Mouse (Mus musculus) MEL (cell line): ENCODE measurements around the gene Ppl.

Experiments
- CTCF ChIP-seq, 3 experiments: IDR thresholded peaks in 2 of 3; conservative IDR thresholded peaks in 1 of 3; 2 replicates each; pipeline ENCODE4 v1.5.1; 2011 to 2012; ENCODE audit warnings: low read length in 3 of 3, low read depth in 2 of 3, mild to moderate bottlenecking in 2 of 3, improper control_type of control experiment in 1 of 3, inconsistent platforms in 1 of 3, mixed read lengths in 1 of 3, moderate library complexity in 1 of 3; ENCODE audit not compliant: control insufficient read depth in 1 of 3, insufficient read depth in 1 of 3, poor library complexity in 1 of 3, severe bottlenecking in 1 of 3
- E2F4 ChIP-seq: IDR thresholded peaks from 2 replicates; pipeline ENCODE4 v1.6.1; 2011; ENCODE audit warnings: low read depth, low read length, improper control_type of control experiment, borderline replicate concordance
- HCFC1 ChIP-seq: IDR thresholded peaks from 2 replicates; pipeline ENCODE4 v1.6.1; 2012; ENCODE audit warnings: low read depth, mild to moderate bottlenecking, inconsistent platforms, low read length, improper control_type of control experiment, moderate library complexity
- MAFK ChIP-seq: IDR thresholded peaks from 2 replicates; pipeline ENCODE4 v1.6.1; 2011; ENCODE audit warnings: low read depth, mild to moderate bottlenecking, low read length, improper control_type of control experiment, borderline replicate concordance
- POLR2A ChIP-seq, 2 experiments: IDR thresholded peaks; 2 replicates each; pipeline ENCODE4 v1.6.1; 2011 to 2012; ENCODE audit warnings: low read length in 2 of 2, mild to moderate bottlenecking in 2 of 2, control low read depth in 1 of 2, improper control_type of control experiment in 1 of 2, low read depth in 1 of 2, moderate library complexity in 1 of 2; ENCODE audit not compliant: control insufficient read depth in 1 of 2, insufficient read depth in 1 of 2, poor library complexity in 1 of 2
- POLR2AphosphoS2 ChIP-seq: IDR thresholded peaks from 2 replicates; pipeline ENCODE4 v1.6.1; 2011; ENCODE audit warnings: low read length, improper control_type of control experiment
- TAL1 ChIP-seq: IDR thresholded peaks from 2 replicates; pipeline ENCODE4 v1.6.1; 2012; ENCODE audit warnings: mild to moderate bottlenecking, inconsistent platforms, low read length, moderate library complexity, mixed read lengths

DNA sequence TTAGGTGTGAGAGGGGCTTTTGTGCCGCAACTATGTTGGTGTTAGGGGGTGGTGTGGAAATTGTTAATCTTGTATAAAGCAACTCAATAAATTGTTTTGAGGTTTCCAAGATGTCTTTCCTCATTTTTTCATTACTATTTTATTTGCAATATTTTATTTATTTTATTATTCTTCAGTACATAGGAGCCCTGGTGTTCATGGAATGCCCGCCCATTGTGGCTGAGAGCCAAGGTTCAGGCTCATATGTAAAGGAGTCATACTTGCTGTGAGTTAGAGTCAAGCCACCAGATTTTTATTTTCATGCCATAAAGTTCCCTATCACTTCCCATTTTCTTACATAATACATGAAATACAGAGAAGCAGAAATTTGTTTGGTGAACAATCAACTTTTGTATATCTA, 46.0 kb downstream of the Ppl start:
- no peak for TF ChIP-seq POLR2A (IDR thresholded peaks at IDR 0.05; ENCODE audit: control insufficient read depth in 1 of 2, insufficient read depth in 1 of 2, low read depth in 1 of 2, low read length in 2 of 2, poor library complexity in 1 of 2)
- TF ChIP-seq CTCF (IDR thresholded peaks at IDR 0.05 in 2 of 3, conservative IDR thresholded peaks at IDR 0.05 in 1 of 3; ENCODE audit: control insufficient read depth in 1 of 3, insufficient read depth in 1 of 3, low read depth in 2 of 3, low read length in 3 of 3, poor library complexity in 1 of 3, severe bottlenecking in 1 of 3): no peak
- no peak for TF ChIP-seq MAFK
- no peak for TF ChIP-seq HCFC1
- no peak for TF ChIP-seq E2F4
- TF ChIP-seq TAL1: no peak
- no peak for TF ChIP-seq POLR2AphosphoS2
